26 mouse cellular contexts compared by ENCODE assay signal in the genomic region with DNA sequence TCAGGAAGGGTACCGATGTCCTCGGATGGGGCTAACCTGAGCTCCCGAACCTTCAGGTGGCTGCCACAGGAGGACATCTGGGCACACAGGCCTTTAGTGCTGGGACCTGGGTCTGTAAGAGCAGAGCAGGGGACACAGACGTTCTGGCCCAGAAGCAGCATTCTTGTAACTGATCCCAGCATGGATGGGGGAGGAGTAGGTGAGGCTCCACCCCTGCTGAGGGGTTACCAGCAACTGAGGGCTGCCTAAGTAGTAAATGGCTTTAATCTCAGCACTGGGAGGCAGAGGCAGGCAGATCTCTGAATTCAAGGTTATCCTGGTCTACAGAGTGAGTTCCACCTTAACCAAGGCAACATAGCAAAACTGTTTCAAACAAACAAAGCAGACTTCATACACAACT.
"Had no signal": no experiment of that assay in that cellular context is flagged by ENCODE, and none has a peak within 500 bp of the region (broad histone marks: within the 10 kb centered on the region; RNA-seq: fewer than 3 reads in every experiment).

No protein-coding gene starts in this region.

- H3K9ac ChIP-seq: heart, embryonic 13.5 days; heart, embryonic 15.5 days; hindbrain, embryonic 12.5 days; hindbrain, embryonic 14.5 days; limb, embryonic 12.5 days; liver, embryonic 13.5 days; liver, embryonic 15.5 days had no signal

- H3K4me3 ChIP-seq: heart, adult 2 months; heart, embryonic 13.5 days; heart, embryonic 15.5 days; hindbrain, embryonic 10.5 days; hindbrain, embryonic 12.5 days; layer of hippocampus, adult 2 months; left cerebral cortex, adult 2 months; limb, embryonic 10.5 days; limb, embryonic 12.5 days; liver, embryonic 13.5 days; liver, embryonic 15.5 days had no signal

- H3K4me2 ChIP-seq: heart, embryonic 11.5 days; heart, embryonic 13.5 days; heart, embryonic 15.5 days; hindbrain, embryonic 12.5 days; hindbrain, embryonic 14.5 days; limb, embryonic 12.5 days; liver, embryonic 11.5 days; liver, embryonic 13.5 days; liver, embryonic 15.5 days had no signal

- H3K27ac ChIP-seq: heart, adult 2 months; heart, embryonic 13.5 days; heart, embryonic 15.5 days; hindbrain, embryonic 10.5 days; hindbrain, embryonic 12.5 days; hindbrain, embryonic 14.5 days; layer of hippocampus, adult 2 months; left cerebral cortex, adult 2 months; limb, embryonic 10.5 days; limb, embryonic 12.5 days; liver, embryonic 13.5 days; liver, embryonic 15.5 days had no signal

- H3K4me1 ChIP-seq: heart, embryonic 15.5 days; hindbrain, embryonic 10.5 days; hindbrain, embryonic 12.5 days; limb, embryonic 10.5 days; limb, embryonic 12.5 days; liver, embryonic 13.5 days; liver, embryonic 15.5 days had no signal

- ATAC-seq: hindbrain, embryonic 16.5 days; intestine, embryonic 16.5 days had no signal

- H3K9me3 ChIP-seq: heart, embryonic 13.5 days; heart, embryonic 15.5 days; hindbrain, embryonic 12.5 days; limb, embryonic 10.5 days; limb, embryonic 12.5 days; liver, embryonic 13.5 days; liver, embryonic 15.5 days had no signal

- DNase-seq: gastrocnemius, postnatal 14 days; gastrocnemius, postnatal 36 days; heart, adult 11 months; heart, adult 2 months; heart, postnatal 4 days; kidney, adult 11 months; kidney, adult 8-10 months; kidney, postnatal 10 days; kidney, postnatal 25 days; kidney, postnatal 4 days; liver; liver, embryonic 13.5 days had no signal

- H3K27me3 ChIP-seq: heart, embryonic 13.5 days; heart, embryonic 15.5 days; hindbrain, embryonic 12.5 days; limb, embryonic 12.5 days; liver, embryonic 13.5 days; liver, embryonic 15.5 days had no signal
